Mouse (Mus musculus) MEL (cell line): ENCODE results near the gene Prdm16.

Experiments used
- CTCF ChIP-seq, 3 experiments: IDR thresholded peaks in 2 of 3; conservative IDR thresholded peaks in 1 of 3; 2 replicates each; pipeline ENCODE4 v1.5.1; 2011 to 2012; ENCODE audit warnings: low read length in 3 of 3, low read depth in 2 of 3, mild to moderate bottlenecking in 2 of 3, improper control_type of control experiment in 1 of 3, inconsistent platforms in 1 of 3, mixed read lengths in 1 of 3, moderate library complexity in 1 of 3; ENCODE audit not compliant: control insufficient read depth in 1 of 3, insufficient read depth in 1 of 3, poor library complexity in 1 of 3, severe bottlenecking in 1 of 3
- EP300 ChIP-seq, 2 experiments: IDR thresholded peaks; 2 replicates each; pipeline ENCODE4 v1.6.1; 2011; ENCODE audit warnings: improper control_type of control experiment in 2 of 2, low read length in 2 of 2, low read depth in 1 of 2, mild to moderate bottlenecking in 1 of 2
- HCFC1 ChIP-seq: IDR thresholded peaks from 2 replicates; pipeline ENCODE4 v1.6.1; 2012; ENCODE audit warnings: low read depth, mild to moderate bottlenecking, inconsistent platforms, low read length, improper control_type of control experiment, moderate library complexity
- MYB ChIP-seq: IDR thresholded peaks from 2 replicates; pipeline ENCODE4 v1.6.1; 2011; ENCODE audit warnings: mild to moderate bottlenecking, low read depth, low read length, improper control_type of control experiment
- POLR2A ChIP-seq, 2 experiments: IDR thresholded peaks; 2 replicates each; pipeline ENCODE4 v1.6.1; 2011 to 2012; ENCODE audit warnings: low read length in 2 of 2, mild to moderate bottlenecking in 2 of 2, control low read depth in 1 of 2, improper control_type of control experiment in 1 of 2, low read depth in 1 of 2, moderate library complexity in 1 of 2; ENCODE audit not compliant: control insufficient read depth in 1 of 2, insufficient read depth in 1 of 2, poor library complexity in 1 of 2
- RCOR1 ChIP-seq: IDR thresholded peaks from 2 replicates; pipeline ENCODE4 v1.6.1; 2012; ENCODE audit warnings: low read depth, mild to moderate bottlenecking, inconsistent platforms, low read length, improper control_type of control experiment
- USF1 ChIP-seq: IDR thresholded peaks from 2 replicates; pipeline ENCODE4 v1.6.1; 2014; ENCODE audit warnings: low read depth, mild to moderate bottlenecking, inconsistent platforms, low read length, improper control_type of control experiment, moderate library complexity
- ZMIZ1 ChIP-seq: IDR thresholded peaks from 2 replicates; pipeline ENCODE4 v1.6.1; 2012; ENCODE audit warnings: low read depth, mild to moderate bottlenecking, inconsistent platforms, low read length, improper control_type of control experiment, moderate library complexity
- ZNF384 ChIP-seq: IDR thresholded peaks from 2 replicates; pipeline ENCODE4 v1.6.1; 2012; ENCODE audit warnings: low read depth, mild to moderate bottlenecking, inconsistent platforms, low read length, improper control_type of control experiment

- TF ChIP-seq CTCF (IDR thresholded peaks at IDR 0.05 in 2 of 3, conservative IDR thresholded peaks at IDR 0.05 in 1 of 3; ENCODE audit: control insufficient read depth in 1 of 3, insufficient read depth in 1 of 3, low read depth in 2 of 3, low read length in 3 of 3, poor library complexity in 1 of 3, severe bottlenecking in 1 of 3), result no peak
- no peak for TF ChIP-seq MYB
- TF ChIP-seq POLR2A (IDR thresholded peaks at IDR 0.05; ENCODE audit: control insufficient read depth in 1 of 2, insufficient read depth in 1 of 2, low read depth in 1 of 2, low read length in 2 of 2, poor library complexity in 1 of 2), result no peak
- TF ChIP-seq ZNF384, result no peak
- TF ChIP-seq USF1, result no peak
- TF ChIP-seq EP300 (IDR thresholded peaks at IDR 0.05; ENCODE audit: low read depth in 1 of 2, low read length in 2 of 2), result no peak
- TF ChIP-seq RCOR1, result no peak
- TF ChIP-seq HCFC1, result no peak
- no peak for TF ChIP-seq ZMIZ1
These were observed 4.0 kb upstream of the Prdm16 start for GRCm38 (mm10) chr4:154640443-154641295.
